Mouse (Mus musculus) left cerebral cortex, adult 8-10 months (tissue): ENCODE measurements at regions not wholly inside any gene's neighbourhood (a gene's known extent, or its start where the extent isn't known, plus 50 kb on each side); places are given as distances from the start of the nearest gene placed in this dataset.

ENCODE experiments used
- DNase-seq, 2 experiments: peaks; one replicate each; pipeline ENCODE4 v3.0.0; 2022; ENCODE audit warnings: low spot score in 2 of 2

- no peak for DNase-seq
These were observed 194.7 kb upstream of the Rfx3 start for GRCm38 (mm10) chr19:28205691-28206090.

- DNase-seq: no peak
These were observed 192.8 kb upstream of the Rfx3 start for GRCm38 (mm10) chr19:28203719-28204118.

GRCm38 (mm10) chr19:28199385-28199784 lies 188.4 kb upstream of the Rfx3 start:
- DNase-seq: no peak

- no peak for DNase-seq
These were observed 185.9 kb upstream of the Rfx3 start for GRCm38 (mm10) chr19:28196881-28197280.

GRCm38 (mm10) chr19:28192248-28192647 lies 181.3 kb upstream of the Rfx3 start:
- DNase-seq: no peak

- no peak for DNase-seq
These were observed 180.6 kb upstream of the Rfx3 start for GRCm38 (mm10) chr19:28191428-28192116.

GRCm38 (mm10) chr19:28190250-28190649 lies 179.3 kb upstream of the Rfx3 start:
- DNase-seq: no peak

- DNase-seq: no peak
These were observed 177.4 kb upstream of the Rfx3 start for GRCm38 (mm10) chr19:28188363-28188762.

- DNase-seq: no peak
These were observed 171.6 kb upstream of the Rfx3 start for GRCm38 (mm10) chr19:28182411-28183182.

- no peak for DNase-seq
These were observed 170.2 kb upstream of the Rfx3 start for GRCm38 (mm10) chr19:28181171-28181570.

- DNase-seq: no peak
These were observed 167.1 kb upstream of the Rfx3 start for GRCm38 (mm10) chr19:28178114-28178513.

- DNase-seq: no peak
These were observed 165.9 kb upstream of the Rfx3 start for GRCm38 (mm10) chr19:28176821-28177220.

- DNase-seq: no peak
These were observed 161.0 kb upstream of the Rfx3 start for GRCm38 (mm10) chr19:28171836-28172534.

- no peak for DNase-seq
These were observed 156.6 kb upstream of the Rfx3 start for GRCm38 (mm10) chr19:28167451-28168165.

- no peak for DNase-seq
These were observed 155.7 kb upstream of the Rfx3 start for GRCm38 (mm10) chr19:28166626-28167025.

- DNase-seq: peak; percentile 43 to 60
These were observed 155.0 kb upstream of the Rfx3 start for GRCm38 (mm10) chr19:28165901-28166361.

GRCm38 (mm10) chr19:28163195-28163594 lies 152.2 kb upstream of the Rfx3 start:
- DNase-seq: no peak

GRCm38 (mm10) chr19:28160582-28160981 lies 149.6 kb upstream of the Rfx3 start:
- no peak for DNase-seq

- DNase-seq: peak in 1 of 2 experiments; percentile 23
These were observed 146.2 kb upstream of the Rfx3 start for GRCm38 (mm10) chr19:28157196-28157595.

- DNase-seq: no peak
These were observed 126.6 kb upstream of the Rfx3 start for GRCm38 (mm10) chr19:28137581-28137980.

GRCm38 (mm10) chr19:28134806-28135205 lies 123.8 kb upstream of the Rfx3 start:
- DNase-seq: no peak
